Mouse (Mus musculus) thymus, adult 2 months (tissue): ENCODE measurements around the gene Zfp346. TPM values are rescaled to one million over a fixed set of nuclear protein-coding genes. Genes with fewer than 3 reads are reported as not detected.

Source experiments
- DNase-seq: peaks from one replicate; pipeline ENCODE4 v3.0.0; 2021
- H3K27ac ChIP-seq: fragments of 200-500 bp; 2 replicates; pipeline ENCODE4 v1.5.1; 2012; ENCODE audit warnings: low read length, control low read depth; ENCODE audit not compliant: control insufficient read depth, insufficient read depth
- H3K27me3 ChIP-seq: fragments of 200-500 bp; 2 replicates; pipeline ENCODE4 v1.6.1; 2012; ENCODE audit warnings: mild to moderate bottlenecking, low read length, moderate library complexity, mixed read lengths; ENCODE audit not compliant: control insufficient read depth, insufficient read depth
- H3K36me3 ChIP-seq: fragments of 200-500 bp; 2 replicates; pipeline ENCODE4 v1.6.1; 2012; ENCODE audit warnings: mild to moderate bottlenecking, low read length, moderate library complexity; ENCODE audit not compliant: control insufficient read depth, insufficient read depth
- H3K4me1 ChIP-seq: fragments of 200-500 bp; replicated peaks from 2 replicates; pipeline ENCODE4 v1.6.1; 2012; ENCODE audit warnings: low read length; ENCODE audit not compliant: control insufficient read depth, insufficient read depth
- H3K4me3 ChIP-seq: fragments of 200-500 bp; 2 replicates; pipeline ENCODE4 v1.5.1; 2012; ENCODE audit warnings: mild to moderate bottlenecking, low read length, control low read depth, moderate library complexity; ENCODE audit not compliant: control insufficient read depth, insufficient read depth
- CTCF ChIP-seq: fragments of 200-500 bp; IDR thresholded peaks from 2 replicates; pipeline ENCODE4 v1.5.1; 2012; ENCODE audit warnings: mild to moderate bottlenecking, control low read depth, low read length, moderate library complexity, borderline replicate concordance; ENCODE audit not compliant: control insufficient read depth, poor library complexity, insufficient read depth; ENCODE audit errors: extremely low read depth
- POLR2A ChIP-seq: fragments of 200-500 bp; IDR thresholded peaks from 2 replicates; pipeline ENCODE4 v1.6.1; 2012; ENCODE audit warnings: mild to moderate bottlenecking, low read length, control low read depth, moderate library complexity; ENCODE audit not compliant: control insufficient read depth, poor library complexity, insufficient read depth; ENCODE audit errors: extremely low read depth
- whole genome bisulfite sequencing: fragments of 180-500 bp; shearing (Covaris S2); methylation state at CpG from one replicate; pipeline ENCODE4 v1.1.7; 2018; 5-methylcytosine and 5-hydroxymethylcytosine counted together
- polyA plus RNA-seq: library from polyadenylated mRNA; depleted of rRNA; stranded (reverse); fragments of >200 nt; gene quantifications from 2 replicates; pipeline ENCODE4 v1.2.3, GENCODE M21; 2012

The Zfp346 gene
- polyA plus RNA-seq, 1 experiment, result 38.7 TPM

DNA sequence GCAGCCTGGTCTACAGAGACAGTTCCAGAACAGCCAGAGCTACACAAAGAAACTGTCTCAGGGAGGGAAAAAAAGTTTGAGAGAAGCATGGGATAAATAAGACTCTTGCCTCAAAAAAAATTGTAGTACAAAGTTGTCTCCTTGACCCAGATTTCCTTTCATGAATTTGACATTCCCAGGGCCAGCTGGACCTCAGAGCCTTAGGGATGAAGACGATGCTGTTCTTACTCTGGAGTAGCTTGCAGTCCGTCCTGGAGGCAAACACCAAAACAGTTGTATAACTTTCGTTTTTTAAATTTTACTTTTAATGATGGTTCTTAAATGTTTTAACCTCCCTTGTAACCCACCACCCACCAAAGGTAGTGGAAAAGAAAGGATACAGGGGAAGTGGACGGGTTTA lies 2.0 kb downstream of the Zfp346 start:
- 97% methylated on average over 4 of the region's 4 CpGs for WGBS

DNA sequence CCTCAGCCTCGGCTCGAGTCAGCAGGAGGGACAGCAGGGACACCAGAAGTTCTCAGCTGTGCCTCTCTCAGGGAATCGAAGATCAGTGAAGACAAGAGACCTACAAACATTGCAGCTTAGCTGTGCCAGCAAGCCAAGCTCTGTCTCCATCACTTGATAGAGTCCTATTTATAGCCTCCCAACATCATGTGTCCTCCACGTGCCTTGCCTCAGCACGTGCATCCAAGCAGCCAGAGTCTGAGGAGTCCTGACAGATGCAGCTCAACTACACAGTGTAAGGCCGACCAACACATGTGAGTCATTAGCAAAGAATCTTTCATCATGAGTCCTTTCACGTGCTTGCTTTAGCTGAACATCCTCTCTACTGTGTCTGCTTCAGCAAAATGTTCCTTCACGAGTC lies 2.6 kb downstream of the Zfp346 start:
- 93% methylated on average over 8 of the region's 8 CpGs for WGBS
- no peaks in the 10 kb centered on the region; the same call in 1 of the 2 replicates for H3K36me3 ChIP-seq
- DNase-seq, result no peak
- H3K27me3 ChIP-seq, result no peaks in the 10 kb centered on the region
- no peak overlapping the region for H3K27ac ChIP-seq
- H3K4me1 ChIP-seq, result peaks cover 14% of the 10 kb centered on the region
- H3K4me3 ChIP-seq, result no peak overlapping the region
- no peak for TF ChIP-seq CTCF
- TF ChIP-seq POLR2A, result no peak

More for the DNA sequence above, 2.0 kb downstream of the Zfp346 start:
- no peaks in the 10 kb centered on the region for H3K27me3 ChIP-seq
- H3K4me1 ChIP-seq, result peaks cover 14% of the 10 kb centered on the region
- no peak for DNase-seq
- TF ChIP-seq POLR2A (no peak), CTCF (no peak)
- no peak overlapping the region for H3K4me3 ChIP-seq
- no peaks in the 10 kb centered on the region; the same call in 1 of the 2 replicates for H3K36me3 ChIP-seq
- no peak overlapping the region for H3K27ac ChIP-seq

DNA sequence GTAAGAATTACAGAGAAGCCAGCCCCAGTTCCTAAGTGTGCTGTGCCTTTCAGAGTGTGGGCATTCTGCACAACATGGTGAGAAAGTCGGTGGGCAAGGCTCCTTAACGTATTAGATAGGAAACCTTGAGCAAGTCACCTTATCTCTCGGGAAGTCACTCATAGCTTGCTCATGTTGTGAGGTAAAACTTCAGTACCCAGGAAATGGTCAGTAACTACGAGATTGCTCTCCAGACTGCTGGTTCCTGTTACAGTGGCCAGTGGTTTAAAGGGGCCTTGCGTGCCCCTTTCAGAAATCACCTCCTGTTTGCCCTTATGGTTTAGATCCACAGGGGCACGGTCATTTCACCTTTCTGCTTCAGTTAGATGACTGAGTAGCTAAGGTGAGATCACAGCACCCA lies 9.3 kb downstream of the Zfp346 start:
- Histone ChIP-seq H3K27ac (no peak overlapping the region), H3K4me3 (no peak overlapping the region), H3K27me3 (no peaks in the 10 kb centered on the region), H3K4me1 (peaks cover 10% of the 10 kb centered on the region; the same call in 1 of the 2 replicates), H3K36me3 (peaks cover 27% of the 10 kb centered on the region)
- WGBS, result 89% methylated on average over 6 of the region's 6 CpGs
- DNase-seq, result no peak
- TF ChIP-seq CTCF (no peak), POLR2A (no peak)

DNA sequence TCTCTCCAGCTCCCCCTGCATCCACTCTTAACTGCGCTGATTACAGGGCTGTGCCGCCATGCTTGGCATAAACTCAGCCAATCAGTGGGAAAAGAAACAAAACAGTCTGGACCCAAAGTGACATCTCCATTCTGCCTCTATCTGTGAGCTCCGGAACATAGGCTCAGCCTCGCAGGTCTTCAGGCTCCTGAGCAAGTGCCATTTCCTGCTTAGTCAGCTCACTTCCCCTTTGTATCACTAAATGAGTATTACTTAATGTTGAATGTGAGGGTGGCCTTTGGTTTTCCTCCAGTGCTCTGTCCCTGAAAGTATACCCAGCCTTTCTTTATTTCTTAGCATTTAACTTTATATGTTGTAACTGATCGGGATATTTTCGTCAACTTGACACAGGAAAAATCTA lies 19.8 kb downstream of the Zfp346 start:
- no peak for TF ChIP-seq CTCF
- no peak for TF ChIP-seq POLR2A
- H3K4me1 ChIP-seq, result no peaks in the 10 kb centered on the region
- H3K36me3 ChIP-seq, result peaks cover 39% of the 10 kb centered on the region
- DNase-seq, result no peak
- no peak overlapping the region for H3K27ac ChIP-seq
- WGBS, result 74% methylated on average over 6 of the region's 6 CpGs
- H3K4me3 ChIP-seq, result no peak overlapping the region
- H3K27me3 ChIP-seq, result no peaks in the 10 kb centered on the region; the same call in 1 of the 2 replicates

DNA sequence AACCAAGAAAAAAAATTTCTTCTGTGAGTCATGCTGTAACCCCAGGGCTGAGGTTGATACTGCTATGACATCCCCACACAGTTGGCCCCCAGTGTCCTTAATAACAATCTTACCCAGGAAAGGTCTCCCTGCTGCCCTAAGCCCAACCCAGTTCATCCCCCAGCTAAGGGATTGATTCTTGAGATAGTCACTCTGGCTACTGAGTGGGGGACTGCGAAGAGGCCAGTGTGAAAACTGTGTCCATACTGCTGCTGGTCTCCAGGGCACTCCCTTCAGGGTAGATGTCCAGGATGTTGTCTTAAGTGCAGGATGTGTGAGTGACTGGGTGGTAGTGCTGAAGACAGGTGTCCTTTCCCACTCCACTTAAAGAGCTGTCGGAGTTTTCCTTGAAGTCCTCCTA lies 28.3 kb downstream of the Zfp346 start, which contains the start of gene Gm17617:
TSS of gene Gm17617 (minus strand) at position 101 of the 400 bp plus-strand sequence.
- H3K27me3 ChIP-seq, result no peaks in the 10 kb centered on the region
- TF ChIP-seq POLR2A (no peak), CTCF (no peak)
- no peak for DNase-seq
- no peaks in the 10 kb centered on the region for H3K4me1 ChIP-seq
- peaks cover 26% of the 10 kb centered on the region for H3K36me3 ChIP-seq
- no peak within 1 kb of the TSS for H3K4me3 ChIP-seq
- H3K27ac ChIP-seq, result no peak within 1 kb of the TSS
- WGBS, result 100% methylated on average over 2 of the region's 2 CpGs

DNA sequence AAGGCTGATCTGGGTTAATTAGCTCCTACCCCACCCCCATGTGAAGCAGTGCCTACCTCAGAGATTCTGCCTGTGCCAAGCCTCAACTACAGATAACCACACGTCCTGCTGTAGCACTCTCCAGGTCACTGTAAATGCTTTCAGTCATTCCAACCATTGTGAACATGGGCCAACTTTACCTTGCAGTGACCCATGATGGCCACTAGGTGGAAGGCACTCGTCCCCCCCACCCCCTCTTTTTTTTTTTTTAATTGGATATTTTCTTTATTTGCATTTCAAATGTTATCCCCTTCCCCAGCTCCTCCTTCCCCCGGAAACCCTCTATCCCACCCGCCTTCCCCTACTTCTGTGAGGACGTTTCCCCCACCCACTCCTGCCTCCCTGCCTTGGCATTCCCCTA lies 30.3 kb downstream of the Zfp346 start:
- Histone ChIP-seq H3K27me3 (no peaks in the 10 kb centered on the region), H3K4me3 (no peak overlapping the region), H3K4me1 (no peaks in the 10 kb centered on the region), H3K27ac (no peak overlapping the region), H3K36me3 (peaks cover 15% of the 10 kb centered on the region)
- TF ChIP-seq CTCF (no peak), POLR2A (no peak)
- WGBS, result 19% methylated on average over 5 of the region's 5 CpGs
- no peak for DNase-seq

DNA sequence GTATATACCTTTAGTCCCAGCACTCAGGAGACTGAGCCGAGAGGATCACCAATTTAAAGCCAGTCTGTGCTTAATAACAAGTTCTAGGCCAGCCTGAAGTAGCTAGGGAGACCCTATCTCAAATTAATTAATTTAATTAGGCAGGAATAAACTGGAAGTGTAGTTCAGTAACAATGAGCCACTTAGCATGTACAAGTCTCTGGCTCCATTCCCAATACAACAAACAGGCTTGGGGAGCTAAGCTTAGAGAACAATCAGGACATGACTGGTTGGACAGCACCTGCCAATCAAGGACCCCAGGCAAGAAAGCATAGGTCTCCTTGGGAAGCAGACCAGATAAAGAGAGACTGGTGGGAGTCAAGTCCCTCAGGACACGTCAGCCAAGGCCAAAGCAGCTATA lies 35.2 kb downstream of the Zfp346 start:
- no peaks in the 10 kb centered on the region for H3K4me1 ChIP-seq
- DNase-seq, result no peak
- no peak overlapping the region for H3K27ac ChIP-seq
- 90% methylated on average over 2 of the region's 2 CpGs for WGBS
- H3K36me3 ChIP-seq, result no peaks in the 10 kb centered on the region
- H3K27me3 ChIP-seq, result no peaks in the 10 kb centered on the region
- TF ChIP-seq CTCF, result no peak
- TF ChIP-seq POLR2A, result no peak
- H3K4me3 ChIP-seq, result no peak overlapping the region
